Mouse (Mus musculus): ENCODE data around the gene Adgrb3. TPM values are rescaled to one million over a fixed set of nuclear protein-coding genes. Genes with fewer than 3 reads are reported as not detected.
"Not testable (repeated sequence)": the region's sequence is repeated elsewhere in the genome, so short reads cannot be mapped to it uniquely, and the experiment has no call there.

The Adgrb3 gene
- polyA plus RNA-seq, 1 experiment from 2014 or later, result 2.9 TPM

DNA sequence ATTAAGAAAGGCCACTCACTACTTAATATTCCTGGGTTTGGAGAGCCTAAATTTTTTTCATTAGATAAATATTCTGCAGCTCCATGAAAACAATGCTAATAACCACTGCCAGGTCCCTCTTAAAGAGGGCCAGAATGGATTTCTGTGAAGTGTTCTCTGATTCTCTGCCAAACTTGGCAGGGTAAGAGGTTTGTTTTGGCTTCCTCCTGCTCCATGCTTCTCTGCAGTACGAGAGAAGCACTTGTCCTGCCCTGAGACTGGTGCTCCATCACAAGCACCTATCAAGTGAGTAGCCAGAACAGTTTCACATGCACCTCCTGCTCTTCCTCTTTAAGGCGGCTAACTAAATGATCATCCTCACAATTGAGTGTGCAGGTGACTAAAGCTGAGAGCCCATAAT lies 771.9 kb downstream of the Adgrb3 start:
- no peak overlapping the region for H3K9ac ChIP-seq (ENCODE audit: low read depth, low read length)
- no peaks in the 10 kb centered on the region for H3K9me3 ChIP-seq (ENCODE audit: control insufficient read depth, low read length)
- no peaks in the 10 kb centered on the region for H3K27me3 ChIP-seq (replicated peaks; ENCODE audit: control insufficient read depth, insufficient read depth, low read length)
- WGBS, result 48% methylated on average over 2 of the region's 2 CpGs
- no peak overlapping the region for H3K4me3 ChIP-seq (ENCODE audit: low read depth, low read length)
- no peak for ATAC-seq (ENCODE audit: low read depth)
- no peak overlapping the region for H3K4me2 ChIP-seq (ENCODE audit: low read depth, low read length)
- H3K4me1 ChIP-seq (ENCODE audit: control insufficient read depth, insufficient read depth, low read length), result 0 out of 2 replicates have a peak, but pooled peaks cover 5% of the 10 kb centered on the region
- H3K27ac ChIP-seq (replicated peaks; ENCODE audit: low read depth, low read length), result no peak overlapping the region
- H3K36me3 ChIP-seq (ENCODE audit: control insufficient read depth, insufficient read depth, low read length), result no peaks in the 10 kb centered on the region
- peak; percentile 35 for DNase-seq (ENCODE audit: low spot score)

DNA sequence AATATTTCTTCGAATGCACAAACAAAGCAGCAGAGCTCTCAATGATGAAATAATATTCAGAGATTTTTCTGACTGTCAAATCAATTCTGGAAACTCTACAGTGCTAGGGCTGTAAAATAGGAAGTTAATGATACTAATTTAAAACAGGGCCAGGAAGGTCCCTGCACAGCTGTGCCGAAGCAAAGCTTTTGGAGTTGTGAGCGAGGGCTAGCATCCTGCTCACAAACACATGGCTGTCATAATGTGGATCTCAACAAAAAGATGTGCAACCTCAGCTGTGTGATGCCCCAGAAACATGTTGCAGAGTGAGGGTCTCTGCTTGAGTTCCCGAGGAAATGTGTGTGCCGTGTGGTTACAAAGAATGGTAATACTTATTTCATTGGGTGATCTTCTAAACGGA lies 772.3 kb downstream of the Adgrb3 start:
- no peak overlapping the region for H3K4me2 ChIP-seq (ENCODE audit: low read depth, low read length)
- ATAC-seq (ENCODE audit: low read depth) (no peak), DNase-seq (ENCODE audit: low spot score) (peak; percentile 29)
- H3K4me1 ChIP-seq (ENCODE audit: control insufficient read depth, insufficient read depth, low read length), result 0 out of 2 replicates have a peak, but pooled peaks cover 5% of the 10 kb centered on the region
- H3K9ac ChIP-seq (ENCODE audit: low read depth, low read length), result no peak overlapping the region
- H3K27me3 ChIP-seq (replicated peaks; ENCODE audit: control insufficient read depth, insufficient read depth, low read length), result no peaks in the 10 kb centered on the region
- H3K36me3 ChIP-seq (ENCODE audit: control insufficient read depth, insufficient read depth, low read length), result no peaks in the 10 kb centered on the region
- 46% methylated on average over 6 of the region's 6 CpGs for WGBS
- no peak overlapping the region for H3K27ac ChIP-seq (replicated peaks; ENCODE audit: low read depth, low read length)
- no peak overlapping the region for H3K4me3 ChIP-seq (ENCODE audit: low read depth, low read length)
- no peaks in the 10 kb centered on the region for H3K9me3 ChIP-seq (ENCODE audit: control insufficient read depth, low read length)

DNA sequence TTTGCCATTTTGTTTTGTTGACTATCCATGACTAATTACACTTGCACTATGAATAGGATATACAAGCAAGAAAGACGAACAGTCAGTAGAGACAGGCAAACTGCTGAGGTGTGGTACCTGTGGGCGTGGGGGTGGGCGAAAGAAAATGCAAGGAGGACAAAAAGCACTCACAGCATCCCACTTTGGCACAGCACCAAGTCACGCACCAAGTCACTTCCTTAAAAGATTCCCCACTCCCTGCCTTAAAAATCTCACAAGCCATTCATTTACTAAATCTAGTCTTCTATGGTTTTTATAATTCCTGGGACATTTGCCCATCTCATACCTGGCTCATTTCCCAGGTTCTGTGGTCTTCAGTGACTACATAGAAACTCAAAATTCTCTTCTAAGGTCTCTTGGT lies 787.4 kb downstream of the Adgrb3 start:
- H3K27me3 ChIP-seq (replicated peaks; ENCODE audit: control insufficient read depth, insufficient read depth, low read length), result no peaks in the 10 kb centered on the region
- no peak overlapping the region for H3K4me2 ChIP-seq (ENCODE audit: low read depth, low read length)
- H3K27ac ChIP-seq (replicated peaks; ENCODE audit: low read depth, low read length), result no peak overlapping the region
- ATAC-seq (ENCODE audit: low read depth), result no peak
- no peaks in the 10 kb centered on the region for H3K4me1 ChIP-seq (ENCODE audit: control insufficient read depth, insufficient read depth, low read length)
- H3K4me3 ChIP-seq (ENCODE audit: low read depth, low read length), result no peak overlapping the region
- WGBS, result 57% methylated on average over 4 of the region's 4 CpGs
- H3K9ac ChIP-seq (ENCODE audit: low read depth, low read length), result no peak overlapping the region
- no peaks in the 10 kb centered on the region for H3K9me3 ChIP-seq (ENCODE audit: control insufficient read depth, low read length)
- no peaks in the 10 kb centered on the region for H3K36me3 ChIP-seq (ENCODE audit: control insufficient read depth, insufficient read depth, low read length)
- DNase-seq (ENCODE audit: low spot score), result peak; percentile 78

GRCm38 (mm10) chr1:25034161-25034560 lies 795.3 kb downstream of the Adgrb3 start:
- H3K9ac ChIP-seq (ENCODE audit: low read depth, low read length), result no peak overlapping the region
- DNase-seq (ENCODE audit: low spot score) (no peak), ATAC-seq (ENCODE audit: low read depth) (no peak)
- H3K27me3 ChIP-seq (replicated peaks; ENCODE audit: control insufficient read depth, insufficient read depth, low read length), result no peaks in the 10 kb centered on the region
- no peak overlapping the region for H3K27ac ChIP-seq (replicated peaks; ENCODE audit: low read depth, low read length)
- no peaks in the 10 kb centered on the region for H3K36me3 ChIP-seq (ENCODE audit: control insufficient read depth, insufficient read depth, low read length)
- 73% methylated on average over 10 of the region's 10 CpGs for WGBS
- no peaks in the 10 kb centered on the region for H3K9me3 ChIP-seq (ENCODE audit: control insufficient read depth, low read length)
- H3K4me1 ChIP-seq (ENCODE audit: control insufficient read depth, insufficient read depth, low read length), result no peaks in the 10 kb centered on the region
- no peak overlapping the region for H3K4me3 ChIP-seq (ENCODE audit: low read depth, low read length)
- no peak overlapping the region for H3K4me2 ChIP-seq (ENCODE audit: low read depth, low read length)

- ATAC-seq (ENCODE audit: low read depth), result peak; percentile 67
- Histone ChIP-seq H3K4me1 (ENCODE audit: control insufficient read depth, insufficient read depth, low read length) (no peaks in the 10 kb centered on the region), H3K4me3 (ENCODE audit: low read depth, low read length) (no peak overlapping the region), H3K9ac (ENCODE audit: low read depth, low read length) (no peak overlapping the region), H3K36me3 (ENCODE audit: control insufficient read depth, insufficient read depth, low read length) (no peaks in the 10 kb centered on the region), H3K27me3 (replicated peaks; ENCODE audit: control insufficient read depth, insufficient read depth, low read length) (no peaks in the 10 kb centered on the region), H3K4me2 (ENCODE audit: low read depth, low read length) (no peak overlapping the region), H3K9me3 (ENCODE audit: control insufficient read depth, low read length) (no peaks in the 10 kb centered on the region), H3K27ac (replicated peaks; ENCODE audit: low read depth, low read length) (no peak overlapping the region)
- WGBS, result 55% methylated on average over 8 of the region's 8 CpGs
- peak; percentile 53 for DNase-seq (ENCODE audit: low spot score)
Measured at GRCm38 (mm10) chr1:25033155-25034095, 796.1 kb downstream of the Adgrb3 start.

GRCm38 (mm10) chr1:25023156-25023555 lies 806.4 kb downstream of the Adgrb3 start:
- DNase-seq (ENCODE audit: low spot score) (no peak), ATAC-seq (ENCODE audit: low read depth) (no peak)
- Histone ChIP-seq H3K9me3 (ENCODE audit: control insufficient read depth, low read length) (no peaks in the 10 kb centered on the region), H3K9ac (ENCODE audit: low read depth, low read length) (no peak overlapping the region), H3K4me2 (ENCODE audit: low read depth, low read length) (no peak overlapping the region), H3K27me3 (replicated peaks; ENCODE audit: control insufficient read depth, insufficient read depth, low read length) (no peaks in the 10 kb centered on the region), H3K4me3 (ENCODE audit: low read depth, low read length) (no peak overlapping the region), H3K27ac (replicated peaks; ENCODE audit: low read depth, low read length) (no peak overlapping the region), H3K4me1 (ENCODE audit: control insufficient read depth, insufficient read depth, low read length) (no peaks in the 10 kb centered on the region), H3K36me3 (ENCODE audit: control insufficient read depth, insufficient read depth, low read length) (no peaks in the 10 kb centered on the region)
- WGBS, result 76% methylated on average over 3 of the region's 3 CpGs

GRCm38 (mm10) chr1:25017851-25018250 lies 811.7 kb downstream of the Adgrb3 start:
- H3K27me3 ChIP-seq (replicated peaks; ENCODE audit: control insufficient read depth, insufficient read depth, low read length); ATAC-seq (ENCODE audit: low read depth); H3K36me3 ChIP-seq (ENCODE audit: control insufficient read depth, insufficient read depth, low read length); DNase-seq (ENCODE audit: low spot score); H3K9me3 ChIP-seq (ENCODE audit: control insufficient read depth, low read length); H3K4me3 ChIP-seq (ENCODE audit: low read depth, low read length); H3K9ac ChIP-seq (ENCODE audit: low read depth, low read length); H3K4me1 ChIP-seq (ENCODE audit: control insufficient read depth, insufficient read depth, low read length); H3K4me2 ChIP-seq (ENCODE audit: low read depth, low read length); H3K27ac ChIP-seq (replicated peaks; ENCODE audit: low read depth, low read length): not testable (repeated sequence)
- WGBS, result 88% methylated on average over 5 of the region's 8 CpGs

Data from embryonic facial prominence, embryonic 14.5 days (tissue).